Mouse (Mus musculus) left cerebral cortex, postnatal 10 days (tissue): Measurements from ENCODE around the gene Tram2. TPM values are rescaled to one million over a fixed set of nuclear protein-coding genes. Genes with fewer than 3 reads are reported as not detected.

Experiments
- DNase-seq, 2 experiments: peaks; one replicate each; pipeline ENCODE4 v3.0.0; 2021 to 2022; ENCODE audit warnings: low spot score in 2 of 2, mixed read lengths in 1 of 2; ENCODE audit errors: extremely low spot score in 1 of 2
- intact Hi-C: fragments of 180-260 bp; cut with DNase I; formaldehyde crosslinking; loops from one replicate; pipeline ENCODE4 v1.15.1; 2025
- total RNA-seq, 2 experiments: library from RNA; stranded (reverse); gene quantifications; 2 replicates each; pipeline ENCODE4 v1.2.3; 2021

Gene Tram2
- total RNA-seq: 1 to 10 TPM; 2.5 to 2.9 TPM

GRCm38 (mm10) chr1:21079217-21079773, at the start of gene Tram2:
Tram2 (minus strand) TSS chr1:21079229.
- peak; percentile 74 to 95 for DNase-seq
- intact Hi-C loops: no loop called here

- no peak for DNase-seq
- intact Hi-C loops: no loop called here
These were observed 45.8 kb upstream of the Tram2 start for GRCm38 (mm10) chr1:21124713-21125336.

GRCm38 (mm10) chr1:21103784-21104183, 24.8 kb upstream of the Tram2 start:
- DNase-seq: no peak
- intact Hi-C loops: no loop called here

DNA sequence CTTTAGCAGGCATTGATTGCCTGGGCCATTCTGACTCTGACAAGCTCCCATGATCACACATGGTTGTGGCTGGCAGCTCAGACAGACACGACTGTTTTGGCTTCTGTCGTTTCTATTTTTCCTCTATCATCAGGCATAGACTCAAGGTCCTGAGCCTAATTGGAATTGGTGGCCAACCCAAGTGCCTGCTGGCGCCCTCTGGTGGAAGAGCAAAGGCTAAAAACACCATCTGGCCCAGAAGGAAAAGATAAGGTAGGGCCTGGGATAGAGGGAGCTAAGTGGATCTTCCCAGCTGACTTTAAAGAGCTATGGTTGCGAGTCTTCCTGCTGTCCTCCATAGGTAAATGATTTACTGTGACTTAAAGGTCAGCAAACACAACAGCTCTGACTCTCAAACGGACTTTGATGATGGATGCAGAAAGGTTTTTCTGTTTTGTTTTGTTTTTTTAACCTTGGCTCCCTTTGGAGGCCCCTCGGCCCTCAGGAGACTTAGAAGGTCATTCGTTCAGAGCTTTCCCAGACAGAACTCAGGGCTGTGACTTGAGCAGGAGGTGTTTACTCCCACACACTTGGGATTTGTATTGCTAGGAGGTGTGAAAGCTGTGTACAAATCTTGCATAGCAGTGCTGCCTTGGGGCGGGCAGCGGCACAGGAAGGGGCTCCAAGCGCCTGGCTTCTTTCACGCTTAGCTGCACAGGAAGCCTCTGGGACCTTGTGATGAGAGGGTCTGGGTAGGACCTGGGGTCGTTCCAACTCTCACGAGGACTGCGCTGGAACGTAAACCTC, 22.4 kb upstream of the Tram2 start:
- intact Hi-C loops: no loop called here
- DNase-seq: peak in 1 of 2 experiments; percentile 63

DNA sequence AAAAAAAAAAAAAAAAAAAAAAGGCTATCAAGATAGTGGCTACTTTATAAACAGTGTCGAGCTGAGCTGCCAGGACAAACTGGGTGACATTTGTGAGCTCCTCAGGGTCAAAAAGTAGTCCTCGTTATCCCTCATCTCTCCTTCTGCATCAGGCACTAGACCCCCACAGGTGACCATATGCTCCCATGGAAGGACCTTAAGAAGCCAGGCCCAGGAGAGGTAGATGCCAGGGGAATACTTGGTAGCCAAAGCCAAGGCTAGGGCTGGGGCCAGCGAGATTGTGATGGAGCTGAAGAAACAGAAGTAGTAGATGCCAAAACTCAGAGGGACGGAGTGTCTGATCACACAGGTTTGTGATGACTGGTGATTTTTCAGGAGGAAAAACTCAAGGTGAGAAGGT, 21.7 kb upstream of the Tram2 start:
- DNase-seq: no peak
- intact Hi-C loops: no loop called here

DNA sequence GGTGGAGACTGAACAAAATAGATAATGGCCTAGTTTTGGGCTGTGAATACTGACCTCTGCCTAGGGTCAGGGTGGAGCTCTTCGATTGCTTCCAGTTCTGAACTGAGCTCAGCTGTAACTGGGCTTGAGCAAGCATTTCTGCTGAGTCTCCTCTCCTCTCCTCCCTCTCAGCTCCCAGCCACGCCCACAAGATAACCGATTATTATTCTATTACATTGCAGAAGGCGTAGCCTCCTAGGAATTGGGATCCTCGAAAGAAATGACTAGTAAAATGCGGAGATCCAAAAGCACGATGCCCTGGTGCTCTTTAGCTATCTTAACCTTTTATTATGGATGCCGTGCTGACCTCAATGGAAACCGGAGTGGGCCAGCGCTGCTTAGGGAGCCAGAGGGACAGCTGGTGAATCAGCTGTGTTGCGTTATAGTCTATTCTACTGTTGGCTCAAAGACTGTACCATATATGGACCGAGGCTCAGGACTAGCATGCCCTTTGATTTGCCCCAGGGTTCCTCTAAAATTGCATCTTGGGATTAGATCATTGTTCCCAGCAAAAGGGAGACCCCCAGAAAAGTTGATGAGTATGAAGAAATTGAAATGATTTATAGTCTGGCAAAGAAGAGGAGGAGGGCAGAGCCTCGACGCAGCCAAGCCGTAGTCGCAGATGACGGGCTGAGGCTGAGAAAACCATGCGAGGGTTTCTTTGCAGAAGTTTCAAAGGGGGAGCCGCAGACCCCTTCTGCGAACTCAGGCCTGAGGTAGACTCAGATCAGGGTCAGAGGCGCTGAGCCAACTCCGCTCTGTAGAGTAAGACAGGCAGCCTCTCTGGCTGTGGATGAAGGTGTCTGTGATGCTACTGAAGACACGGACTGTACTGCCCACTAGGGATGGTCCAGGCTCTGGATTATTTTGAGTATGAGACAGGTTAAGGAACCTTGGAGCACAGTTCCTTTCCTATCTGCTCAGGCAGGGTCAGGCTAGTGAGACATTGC, 18.3 kb upstream of the Tram2 start:
- intact Hi-C loops: no loop called here
- DNase-seq: no peak

GRCm38 (mm10) chr1:21094644-21095215, 15.7 kb upstream of the Tram2 start:
- no peak for DNase-seq

GRCm38 (mm10) chr1:21089661-21090117, 10.7 kb upstream of the Tram2 start:
- DNase-seq: peak in 1 of 2 experiments; percentile 49
- intact Hi-C loops: no loop called here

More at GRCm38 (mm10) chr1:21094644-21095215, 15.7 kb upstream of the Tram2 start:
- intact Hi-C loops: no loop called here

- no peak for DNase-seq
- intact Hi-C loops: no loop called here
These were observed 7.3 kb upstream of the Tram2 start for GRCm38 (mm10) chr1:21086291-21086690.

GRCm38 (mm10) chr1:21084661-21085060, 5.6 kb upstream of the Tram2 start:
- intact Hi-C loops: no loop called here
- no peak for DNase-seq

DNA sequence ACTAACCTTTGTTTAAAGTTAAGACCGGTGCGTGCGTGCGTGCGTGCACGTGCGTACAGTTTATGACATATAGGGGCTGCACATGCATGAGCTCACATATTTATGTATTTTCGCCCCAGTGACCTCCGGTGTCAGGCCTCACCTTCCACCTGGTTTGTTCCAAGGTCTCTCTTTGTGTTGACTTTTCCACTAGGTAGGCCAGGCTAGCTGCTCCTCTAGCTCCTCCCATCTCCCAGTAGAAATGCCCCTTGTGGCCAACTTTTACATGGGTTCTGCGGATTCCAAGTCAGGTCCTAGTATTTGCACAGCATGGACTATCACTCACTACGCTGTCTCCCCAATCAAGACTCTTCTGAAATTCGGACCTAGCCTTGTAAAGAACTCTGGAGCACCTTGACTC, 1.3 kb upstream of the Tram2 start:
- intact Hi-C loops: no loop called here
- no peak for DNase-seq

- intact Hi-C loops: no loop called here
- peak in 1 of 2 experiments; percentile 46 for DNase-seq
These were observed 381 bp downstream of the Tram2 start for GRCm38 (mm10) chr1:21078481-21079214.

DNA sequence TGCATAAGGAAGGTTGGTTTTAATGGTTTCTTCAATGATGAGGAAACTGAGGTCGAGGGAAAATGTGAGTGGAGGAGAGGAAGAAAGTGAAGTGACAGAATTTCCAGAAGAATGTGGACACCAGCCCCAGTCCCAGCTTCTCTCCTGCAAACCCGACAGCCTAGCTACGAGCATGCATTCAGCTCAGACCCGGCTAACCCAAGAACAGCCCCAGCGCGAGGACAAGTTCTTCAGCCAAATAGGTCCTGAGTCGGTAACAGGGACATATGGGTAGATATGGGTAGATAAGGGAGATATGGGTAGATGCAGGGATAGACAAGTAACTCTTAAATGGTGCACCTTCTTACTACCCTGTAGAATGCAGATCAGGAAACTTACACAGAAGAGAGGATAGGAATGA, 1.4 kb downstream of the Tram2 start:
- intact Hi-C loops: no loop called here

DNA sequence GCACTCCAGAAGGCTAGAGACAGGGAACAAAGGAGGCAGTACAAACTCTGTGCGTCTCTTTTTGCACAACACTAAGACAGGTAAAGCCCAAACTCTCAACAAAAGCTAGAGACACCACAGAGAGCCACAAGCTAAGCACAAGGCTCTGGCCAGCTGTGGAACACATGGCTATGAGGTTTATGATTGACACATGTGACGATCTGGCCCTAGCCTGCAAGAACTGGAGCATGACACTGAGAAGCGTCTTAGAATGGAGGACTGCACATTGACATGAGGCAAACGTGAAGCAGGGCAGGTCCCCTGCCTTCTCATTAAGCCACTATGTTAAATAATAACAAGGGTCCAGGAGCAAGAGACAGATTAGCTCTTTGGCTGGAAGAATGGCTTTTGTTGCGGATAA, 1.8 kb downstream of the Tram2 start:
- intact Hi-C loops: no loop called here

More for the DNA sequence above, 1.4 kb downstream of the Tram2 start:
- DNase-seq: no peak

DNA sequence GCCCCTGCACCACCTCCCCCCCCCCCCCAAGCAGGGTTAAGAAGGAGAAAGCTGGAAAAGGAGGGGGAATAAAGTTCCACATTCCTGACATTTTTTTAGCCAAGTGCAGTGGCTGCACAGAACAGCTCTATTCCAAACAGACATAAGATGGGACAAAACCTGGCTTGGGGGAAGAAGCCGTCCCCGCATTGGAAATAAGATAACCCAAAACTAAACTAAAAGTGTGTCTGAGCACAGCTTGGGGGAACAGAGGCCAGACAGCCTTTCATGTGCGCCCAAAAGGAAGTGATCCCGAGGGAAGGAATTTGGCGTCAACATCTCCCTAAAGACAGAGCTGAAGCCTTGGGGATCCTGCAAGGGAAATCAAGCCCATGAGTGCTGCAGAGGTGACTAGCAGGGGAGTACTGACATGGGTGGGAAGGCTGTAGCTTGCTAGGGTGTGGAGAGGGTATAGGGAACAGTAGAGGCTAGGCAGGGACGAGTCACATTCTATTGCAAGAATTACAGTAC, 3.0 kb downstream of the Tram2 start:
- DNase-seq: peak in 1 of 2 experiments; percentile 40
- intact Hi-C loops: no loop called here

More for the DNA sequence above, 1.8 kb downstream of the Tram2 start:
- DNase-seq: no peak

DNA sequence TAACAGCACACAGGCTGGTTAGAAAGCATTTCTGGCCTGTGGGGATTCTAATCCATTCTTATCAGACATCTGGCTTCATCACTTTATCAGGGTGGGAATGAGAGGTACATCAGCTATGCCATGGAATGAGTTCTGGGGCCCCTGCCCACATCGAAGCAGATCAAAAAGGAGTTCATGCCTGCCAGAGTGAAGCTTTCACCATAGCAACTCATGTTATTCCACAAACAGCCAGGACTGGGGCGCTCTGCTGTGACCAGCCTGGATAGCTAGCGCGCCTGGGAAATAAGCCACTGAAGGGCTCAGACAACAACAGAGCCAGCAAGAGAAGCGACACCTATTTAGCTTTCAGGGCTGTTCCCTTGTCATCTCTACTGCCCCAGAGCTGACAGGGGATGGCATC, 4.8 kb downstream of the Tram2 start:
- intact Hi-C loops: loop anchor here (5.0 kb wide), 1 partner anchor 122 kb away; the partner anchor contains the start of gene Efhc1
- DNase-seq: peak; percentile 22 to 50

DNA sequence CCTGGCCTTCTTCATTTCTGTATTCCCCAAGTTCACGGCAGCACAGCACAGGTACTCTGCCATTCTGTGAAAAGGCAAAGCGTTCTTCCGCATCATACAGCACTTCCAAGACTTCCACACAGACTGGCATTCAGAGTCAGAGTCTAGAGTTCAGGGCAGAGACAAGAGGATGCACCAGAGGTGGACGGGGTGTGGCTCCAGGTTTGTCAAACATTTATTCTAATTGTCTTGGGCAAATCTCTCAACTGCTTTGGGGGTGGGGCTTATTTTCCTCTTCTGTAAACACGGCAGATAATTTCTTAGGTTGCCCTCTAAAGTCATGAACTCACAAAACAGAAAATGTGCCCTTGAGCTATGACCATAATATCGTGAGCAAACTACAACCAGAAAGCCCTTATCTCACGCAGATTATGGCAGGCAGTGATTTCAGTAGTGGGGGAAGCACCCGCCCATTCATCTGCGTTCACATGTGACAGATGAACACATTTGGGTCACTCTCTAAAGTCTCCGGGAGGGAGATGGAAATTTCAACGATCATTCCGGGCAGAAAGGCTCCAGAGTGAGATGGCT, 6.1 kb downstream of the Tram2 start:
- no peak for DNase-seq
- intact Hi-C loops: loop anchor here (5.0 kb wide), 1 partner anchor 121 kb away; the partner anchor contains the start of gene Efhc1
